In genomic region chr17:51195561-51195960, GRCm38 (mm10) we compare ENCODE assay signal across 20 mouse cellular contexts.
"Had no signal": no experiment of that assay in that cellular context is flagged by ENCODE, and none has a peak within 500 bp of the region (broad histone marks: within the 10 kb centered on the region; RNA-seq: fewer than 3 reads in every experiment).

No protein-coding gene starts in this region.

- ATAC-seq: lung, postnatal 0 days; midbrain, embryonic 13.5 days; midbrain, embryonic 15.5 days had no signal

- DNase-seq: lung, adult 2 months; lung, postnatal 14 days; lung, postnatal 36 days; retina, postnatal 1 day; right cerebral cortex, adult 18-20 months; right cerebral cortex, postnatal 25 days; right cerebral cortex, postnatal 4 days; spleen, adult 18-20 months; thymus, adult 18-20 months; thymus, postnatal 14 days; thymus, postnatal 36 days had no signal

- H3K27ac ChIP-seq: lung, embryonic 15.5 days; macrophage; midbrain, embryonic 13.5 days; midbrain, embryonic 15.5 days; neural tube, embryonic 13.5 days; neural tube, embryonic 15.5 days had no signal

- H3K4me3 ChIP-seq: lung, embryonic 15.5 days; megakaryocyte, embryonic 14.5 days; midbrain, embryonic 13.5 days; midbrain, embryonic 15.5 days; neural tube, embryonic 13.5 days; neural tube, embryonic 15.5 days had no signal

- H3K9ac ChIP-seq: lung, embryonic 15.5 days; midbrain, embryonic 13.5 days; midbrain, embryonic 15.5 days; neural tube, embryonic 13.5 days; neural tube, embryonic 15.5 days had no signal

- H3K4me2 ChIP-seq: lung, embryonic 15.5 days; midbrain, embryonic 11.5 days; midbrain, embryonic 13.5 days; midbrain, embryonic 15.5 days; neural tube, embryonic 13.5 days; neural tube, embryonic 15.5 days had no signal

- H3K4me1 ChIP-seq: lung, embryonic 15.5 days; megakaryocyte, embryonic 14.5 days; midbrain, embryonic 13.5 days; midbrain, embryonic 15.5 days; neural tube, embryonic 13.5 days; neural tube, embryonic 15.5 days had no signal

- H3K9me3 ChIP-seq: lung, embryonic 15.5 days; megakaryocyte, embryonic 14.5 days; midbrain, embryonic 13.5 days; midbrain, embryonic 15.5 days; neural tube, embryonic 13.5 days; neural tube, embryonic 15.5 days had no signal

- H3K36me3 ChIP-seq: lung, embryonic 15.5 days; midbrain, embryonic 13.5 days; midbrain, embryonic 15.5 days; neural tube, embryonic 13.5 days; neural tube, embryonic 15.5 days had no signal

- H3K27me3 ChIP-seq: lung, embryonic 15.5 days; midbrain, embryonic 13.5 days; midbrain, embryonic 15.5 days; neural tube, embryonic 13.5 days; neural tube, embryonic 15.5 days had no signal
